Mouse (Mus musculus) thymus, adult 2 months (tissue): ENCODE data around the gene Morn5.

Experiments
- CTCF ChIP-seq: fragments of 200-500 bp; IDR thresholded peaks from 2 replicates; pipeline ENCODE4 v1.5.1; 2012; ENCODE audit warnings: mild to moderate bottlenecking, control low read depth, low read length, moderate library complexity, borderline replicate concordance; ENCODE audit not compliant: control insufficient read depth, poor library complexity, insufficient read depth; ENCODE audit errors: extremely low read depth
- POLR2A ChIP-seq: fragments of 200-500 bp; IDR thresholded peaks from 2 replicates; pipeline ENCODE4 v1.6.1; 2012; ENCODE audit warnings: mild to moderate bottlenecking, low read length, control low read depth, moderate library complexity; ENCODE audit not compliant: control insufficient read depth, poor library complexity, insufficient read depth; ENCODE audit errors: extremely low read depth

DNA sequence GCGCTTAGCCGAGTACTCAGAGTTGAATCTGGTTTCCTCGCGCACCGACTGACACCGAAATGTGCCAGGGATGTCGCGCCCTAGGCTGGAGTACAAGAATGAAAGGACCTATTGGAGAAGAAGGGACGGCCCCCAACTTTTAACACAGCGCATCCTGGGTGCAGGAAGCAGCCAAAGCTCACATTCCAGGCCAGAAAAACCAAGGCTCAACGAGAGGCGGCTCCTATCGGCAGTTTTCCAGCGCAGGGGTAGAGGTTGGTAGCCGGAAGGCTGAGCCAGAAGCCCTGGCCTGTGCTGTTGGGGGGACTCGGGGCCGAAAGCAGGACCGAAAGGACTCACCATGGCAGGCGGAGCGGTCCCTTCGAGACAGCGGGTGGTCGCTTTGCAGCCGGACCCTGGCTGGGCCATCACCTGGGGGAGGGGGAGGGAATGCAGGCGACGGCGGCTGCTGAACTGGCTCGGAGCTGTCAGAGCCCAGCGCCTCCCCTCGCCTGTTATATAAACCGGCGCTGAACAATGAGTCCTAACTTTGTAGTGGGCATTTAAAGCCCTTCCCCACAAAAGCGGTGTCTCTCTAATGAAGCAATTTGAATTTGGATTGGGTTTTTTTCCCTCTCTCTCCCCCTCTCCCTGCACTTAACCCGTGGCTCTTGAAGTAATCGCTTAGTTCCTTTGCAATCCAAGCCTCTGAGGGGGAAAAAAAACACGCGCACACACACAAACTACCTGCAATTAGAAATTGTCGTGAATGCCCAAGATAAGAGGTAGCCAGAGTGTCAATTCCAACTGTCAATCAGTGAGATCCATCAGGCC is 54.5 kb downstream of the Morn5 start:
- TF ChIP-seq CTCF = no peak
- no peak for TF ChIP-seq POLR2A
